Mouse (Mus musculus) erythroblast, embryonic 14.5 days (primary cell): ENCODE measurements around the gene Podn.

Source experiments
- GATA1 ChIP-seq: IDR thresholded peaks from 2 replicates; pipeline ENCODE4 v1.6.1; 2012; ENCODE audit warnings: low read length, inconsistent platforms, mixed read lengths
- TAL1 ChIP-seq: IDR thresholded peaks from 3 replicates; pipeline ENCODE4 v1.6.1; 2012; ENCODE audit warnings: low read length, inconsistent platforms, mixed read lengths

GRCm38 (mm10) chr4:108026193-108026592 lies 70.1 kb downstream of the Podn start:
- no peak for TF ChIP-seq TAL1
- no peak for TF ChIP-seq GATA1
